Mouse (Mus musculus): ENCODE measurements around the gene Scn11a.

- TF ChIP-seq CTCF (IDR thresholded peaks at IDR 0.05; ENCODE audit: borderline replicate concordance, extremely low read depth, insufficient read depth, insufficient read length) (no peak), POLR2A (IDR thresholded peaks at IDR 0.05; ENCODE audit: borderline replicate concordance, extremely low read depth, insufficient read depth, insufficient read length, poor library complexity, severe bottlenecking) (no peak)
These were observed 20.8 kb downstream of the Scn11a start for GRCm38 (mm10) chr9:119804501-119804847.

Measured in brain, embryonic 14.5 days (tissue).